Mouse (Mus musculus): ENCODE data around the gene Akap2. TPM values are rescaled to one million over a fixed set of nuclear protein-coding genes. Genes with fewer than 3 reads are reported as not detected.

Akap2 gene
- 10 to 100 TPM in 1 of 2 experiments, 1 to 10 TPM in 1; 3.8 to 18.7 TPM for polyA plus RNA-seq (2012; fragmentation: generic; extraction: Trizol)

DNA sequence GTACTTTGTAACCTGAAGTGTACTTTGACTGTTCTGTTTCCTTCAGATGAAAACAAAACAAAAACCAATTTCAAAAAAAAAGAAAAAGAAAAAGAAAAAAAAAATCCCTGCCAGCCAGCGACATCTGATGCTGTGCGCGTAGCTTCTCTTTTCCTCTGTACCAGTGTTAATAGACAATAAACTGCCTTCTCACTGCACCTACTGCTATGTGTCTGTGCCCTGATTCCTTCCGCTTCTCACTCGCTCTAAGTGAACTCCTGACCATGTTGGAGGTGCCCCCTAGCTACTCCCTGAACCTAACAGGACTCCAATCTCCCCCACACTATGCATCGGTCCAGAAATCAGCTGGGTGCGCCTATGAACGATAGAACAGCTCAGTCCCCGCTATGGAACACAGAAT lies at the start of gene Akap2:
Akap2 (plus strand) TSS at position 304 of the 400 bp plus-strand sequence.

DNA sequence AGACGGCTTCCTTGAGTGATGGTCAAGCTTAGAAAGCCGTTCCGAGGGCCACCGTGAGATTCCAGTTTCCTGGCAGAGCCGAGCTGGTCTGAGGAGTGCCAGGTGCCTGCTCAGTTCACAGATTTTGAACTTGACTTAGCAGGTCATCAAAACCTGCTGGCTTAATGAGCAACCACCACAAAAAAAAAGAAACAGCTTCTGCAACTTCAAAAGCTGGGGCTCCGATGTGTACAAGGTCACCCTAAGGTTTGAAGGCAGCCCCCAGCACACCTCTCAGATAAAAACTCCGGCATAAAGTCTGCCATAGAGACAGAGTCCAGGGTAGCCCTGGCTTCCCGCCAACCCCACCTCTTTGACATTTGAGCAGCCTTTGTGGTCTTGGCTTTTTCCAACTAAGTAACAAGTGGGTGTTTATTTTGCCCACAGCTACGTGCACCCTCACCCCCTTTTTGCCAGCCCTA lies 198.8 kb downstream of the Akap2 start, which contains the start of gene D630039A03Rik:
D630039A03Rik (minus strand) TSS at position 97 of the 461 bp plus-strand sequence.

Other genes starting within 250 kb of the Akap2 start
- gene Pakap, start 149.5 kb upstream of the Akap2 start, polyA plus RNA-seq (2012; fragmentation: generic; extraction: Trizol), result 1 to 10 TPM in 1 of 2 experiments, under 1 TPM in 1; 0.08 to 1.0 TPM
- gene D630039A03Rik, start 198.6 kb downstream of the Akap2 start, polyA plus RNA-seq (2012; fragmentation: generic; extraction: Trizol), result under 1 TPM in 1 of 2 experiments, not detected in 1; 0.04 TPM
- 100 to 1,000 TPM; 411 to 501 TPM for gene Txn1, start 238.8 kb downstream of the Akap2 start, polyA plus RNA-seq (2012; fragmentation: generic; extraction: Trizol)

Data from C3H10T1/2 (cell line).